Mouse (Mus musculus): ENCODE measurements at regions not wholly inside any gene's neighbourhood (a gene's known extent, or its start where the extent isn't known, plus 50 kb on each side); places are given as distances from the start of the nearest gene placed in this dataset.

- TF ChIP-seq CTCF (IDR thresholded peaks at IDR 0.05; ENCODE audit: insufficient read depth, low read depth, low read length), result no peak
- TF ChIP-seq POLR2A (IDR thresholded peaks at IDR 0.05; ENCODE audit: insufficient read depth, low read depth, low read length), result no peak
Measured at GRCm38 (mm10) chr9:41891206-41891605, 232.9 kb downstream of the Sorl1 start.
